18 mouse cellular contexts compared by ENCODE assay signal in the genomic region with DNA sequence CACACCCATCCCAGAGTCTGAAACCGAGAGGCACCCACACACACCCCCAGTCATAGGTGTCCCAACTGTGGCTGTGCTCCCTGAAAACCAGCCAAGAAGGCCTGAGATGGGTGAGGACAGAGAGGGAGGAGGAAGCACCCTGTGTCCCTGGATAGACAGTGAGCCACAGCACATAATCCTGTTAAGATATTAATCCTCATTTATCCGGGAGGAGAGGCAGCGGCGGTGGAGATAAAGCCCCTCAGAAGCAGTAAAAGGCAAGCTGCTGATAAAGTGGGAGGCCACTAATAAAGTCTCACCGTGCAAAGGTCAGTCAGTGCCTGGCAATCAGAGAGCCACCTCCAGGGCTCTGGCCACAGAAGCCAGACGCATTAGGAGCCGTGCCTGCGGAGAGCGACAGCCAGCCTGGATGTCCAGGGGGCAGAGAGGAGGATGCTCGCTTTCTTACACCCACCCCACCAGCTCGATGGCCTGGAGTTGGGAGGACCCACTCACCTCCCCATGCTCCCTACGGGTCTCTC. TPM values are rescaled to one million over a fixed set of nuclear protein-coding genes. Genes with fewer than 3 reads are reported as not detected.
"Had no signal": no experiment of that assay in that cellular context is flagged by ENCODE, and none has a peak within 500 bp of the region (broad histone marks: within the 10 kb centered on the region; RNA-seq: fewer than 3 reads in every experiment).

No protein-coding gene starts in this region.

- H3K4me2 ChIP-seq: liver, embryonic 11.5 days; liver, embryonic 15.5 days; neural tube, embryonic 15.5 days had no signal

- H3K4me3 ChIP-seq: left cerebral cortex, adult 2 months; limb, embryonic 10.5 days; liver, embryonic 15.5 days; myocyte; neural tube, embryonic 15.5 days had no signal

- H3K9me3 ChIP-seq: limb, embryonic 10.5 days; liver, embryonic 15.5 days; neural tube, embryonic 15.5 days had no signal

- H3K9ac ChIP-seq: liver, embryonic 15.5 days; neural tube, embryonic 15.5 days had no signal

- H3K36me3 ChIP-seq: limb, embryonic 10.5 days; liver, embryonic 15.5 days; neural tube, embryonic 15.5 days had no signal

- DNase-seq: kidney, adult 8-10 months; kidney, postnatal 25 days; lung, adult 2 months; lung, postnatal 4 days; right cerebral cortex, postnatal 14 days; thymus, adult 2 months; thymus, postnatal 25 days had no signal

- H3K4me1 ChIP-seq: limb, embryonic 10.5 days; liver, embryonic 15.5 days had no signal

- H3K27ac ChIP-seq: left cerebral cortex, adult 2 months; limb, embryonic 10.5 days; liver, embryonic 15.5 days; neural tube, embryonic 15.5 days had no signal

- ATAC-seq: inflammation-experienced regulatory T-cells, adult 6 months; lung, postnatal 0 days had no signal

- H3K27me3 ChIP-seq: neural tube, embryonic 15.5 days had no signal

RNA-seq across cellular contexts. Expression of gene Enpp7, which starts 5.3 kb away (rescaled TPM):
- polyA plus RNA-seq: inflammation-experienced regulatory T-cells, adult 6 months; kidney, embryonic 16.5 days; limb, embryonic 10.5 days; liver, embryonic 11.5 days; liver, embryonic 15.5 days; lung, postnatal 0 days; myocyte; neural tube, embryonic 11.5 days; neural tube, embryonic 15.5 days; testis, adult 2 months had no signal
